Mouse (Mus musculus): ENCODE measurements around the gene Slc16a13.

Slc16a13 gene

DNA sequence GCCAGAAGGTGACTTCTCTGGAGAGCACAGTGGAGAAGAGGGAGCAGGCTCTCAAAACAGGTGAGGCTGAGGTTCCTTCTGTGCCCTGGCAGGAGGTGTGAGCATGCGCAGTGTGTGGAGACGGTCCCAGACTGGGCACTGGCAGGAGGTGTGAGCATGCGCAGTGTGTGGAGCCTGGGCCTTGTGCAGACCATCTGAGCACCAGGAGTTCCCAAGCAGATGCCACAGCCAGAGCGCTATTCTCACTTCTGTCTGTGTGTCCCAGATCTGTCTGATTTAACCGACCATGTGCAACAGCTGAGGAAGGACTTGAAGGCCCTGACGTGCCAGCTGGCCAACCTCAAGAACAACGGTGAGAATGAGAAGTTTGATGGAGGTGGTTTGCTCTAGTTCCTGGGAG lies 51.4 kb downstream of the Slc16a13 start:
- peak; percentile 56 for DNase-seq

DNA sequence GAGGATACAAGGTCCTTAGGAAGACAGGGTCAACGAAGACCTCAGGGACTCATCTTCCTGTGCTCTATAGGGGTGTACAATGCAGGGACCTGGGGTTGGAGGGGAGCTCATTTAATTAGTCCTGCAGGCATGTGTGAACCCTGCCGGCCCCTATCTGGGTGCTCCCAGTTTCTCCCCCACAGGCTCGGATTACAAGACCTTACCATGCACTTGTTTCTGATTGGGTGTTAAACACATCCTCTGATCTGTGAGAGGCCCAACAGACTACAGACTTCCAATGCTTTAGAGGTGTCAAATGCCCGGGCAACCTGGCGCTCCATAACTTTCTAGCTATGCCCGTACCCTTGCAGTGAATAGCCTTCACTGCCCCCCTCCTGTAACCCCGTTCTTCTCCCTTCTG lies 52.7 kb downstream of the Slc16a13 start:
- peak; percentile 70 for DNase-seq
